Mouse (Mus musculus) olfactory bulb, adult 2 months (tissue): ENCODE measurements around the gene Ints13. TPM values are rescaled to one million over a fixed set of nuclear protein-coding genes. Genes with fewer than 3 reads are reported as not detected.

Source experiments
- H3K27ac ChIP-seq: fragments of 200-500 bp; 2 replicates; pipeline ENCODE4 v1.5.1; 2012; ENCODE audit warnings: low read depth, low read length; ENCODE audit not compliant: insufficient read depth
- H3K4me1 ChIP-seq: fragments of 200-500 bp; 2 replicates; pipeline ENCODE4 v1.6.1; 2012; ENCODE audit warnings: low read length; ENCODE audit not compliant: control insufficient read depth, insufficient read depth
- H3K4me3 ChIP-seq: fragments of 200-500 bp; 2 replicates; pipeline ENCODE4 v1.5.1; 2012; ENCODE audit warnings: mild to moderate bottlenecking, low read depth, low read length, moderate library complexity; ENCODE audit not compliant: insufficient read depth
- CTCF ChIP-seq: fragments of 200-500 bp; IDR thresholded peaks from 2 replicates; pipeline ENCODE4 v1.5.1; 2012; ENCODE audit warnings: low read depth, mild to moderate bottlenecking, low read length, moderate library complexity; ENCODE audit not compliant: insufficient read depth
- POLR2A ChIP-seq: fragments of 200-500 bp; IDR thresholded peaks from 2 replicates; pipeline ENCODE4 v1.6.1; 2012; ENCODE audit warnings: mild to moderate bottlenecking, low read depth, low read length, moderate library complexity; ENCODE audit not compliant: insufficient read depth
- WGBS: fragments of 180-500 bp; shearing (Covaris S2); methylation state at CpG from one replicate; pipeline ENCODE4 v1.1.7; 2018; 5-methylcytosine and 5-hydroxymethylcytosine counted together
- polyA plus RNA-seq: library from polyadenylated mRNA; stranded (reverse); fragments of >200 nt; gene quantifications from 2 replicates; pipeline ENCODE4 v1.2.4, GENCODE M21; 2012; ENCODE audit warnings: low replicate concordance; ENCODE audit not compliant: missing spikeins, insufficient read depth, insufficient read length

Ints13 gene
- polyA plus RNA-seq, 1 experiment = 567 TPM

GRCm38 (mm10) chr6:146530363-146530762, 47.3 kb downstream of the Ints13 start:
- no peaks in the 10 kb centered on the region for H3K4me1 ChIP-seq
- TF ChIP-seq POLR2A = no peak
- no peak for TF ChIP-seq CTCF
- H3K27ac ChIP-seq = no peak overlapping the region
- H3K4me3 ChIP-seq = no peak overlapping the region
- 88% methylated on average over 7 of the region's 7 CpGs for WGBS

DNA sequence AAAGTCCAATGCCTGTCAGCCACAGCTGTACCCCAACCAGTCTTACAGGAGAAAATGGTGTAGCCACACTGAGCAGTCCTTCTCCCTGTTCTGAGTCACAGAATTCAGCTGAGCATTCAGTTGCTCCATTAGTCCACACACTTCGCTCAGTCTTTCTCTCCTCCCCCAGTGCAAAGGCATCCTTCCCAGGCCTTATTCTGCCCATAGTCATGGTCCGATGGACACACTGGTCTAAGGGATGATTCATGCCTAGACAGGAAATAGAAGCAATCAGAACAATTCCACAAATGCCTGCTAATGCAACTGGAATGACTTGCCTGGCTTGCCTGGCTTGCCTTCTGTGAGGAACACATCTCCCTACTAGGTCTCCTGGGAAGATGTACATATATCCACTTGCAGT, 50.1 kb downstream of the Ints13 start:
- TF ChIP-seq CTCF = no peak
- Histone ChIP-seq H3K27ac (no peak overlapping the region), H3K4me3 (no peak overlapping the region), H3K4me1 (no peaks in the 10 kb centered on the region)
- WGBS = 92% methylated on average over 2 of the region's 2 CpGs

DNA sequence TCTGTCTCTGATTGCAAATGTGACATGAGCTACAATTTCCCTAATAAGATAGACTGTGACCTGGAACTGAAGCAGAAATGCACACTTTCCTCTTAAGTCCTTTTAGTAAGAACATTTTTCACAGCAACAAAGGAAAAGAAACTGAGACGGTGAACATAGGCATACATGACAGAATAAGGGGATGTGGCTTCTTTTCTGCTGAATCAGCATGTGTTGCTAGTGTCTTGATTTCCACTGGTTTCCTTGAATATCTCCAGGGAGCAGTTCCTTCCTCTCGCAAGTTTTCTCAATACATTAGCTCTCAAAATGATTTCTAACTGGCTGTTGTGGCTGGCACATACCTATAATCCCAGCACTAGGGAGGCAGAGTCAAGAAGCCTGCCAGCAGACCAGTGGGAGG, 52.1 kb downstream of the Ints13 start:
- TF ChIP-seq CTCF (no peak), POLR2A (no peak)
- WGBS = 79% methylated on average over 2 of the region's 2 CpGs
- Histone ChIP-seq H3K4me1 (no peaks in the 10 kb centered on the region), H3K4me3 (no peak overlapping the region), H3K27ac (no peak overlapping the region)

DNA sequence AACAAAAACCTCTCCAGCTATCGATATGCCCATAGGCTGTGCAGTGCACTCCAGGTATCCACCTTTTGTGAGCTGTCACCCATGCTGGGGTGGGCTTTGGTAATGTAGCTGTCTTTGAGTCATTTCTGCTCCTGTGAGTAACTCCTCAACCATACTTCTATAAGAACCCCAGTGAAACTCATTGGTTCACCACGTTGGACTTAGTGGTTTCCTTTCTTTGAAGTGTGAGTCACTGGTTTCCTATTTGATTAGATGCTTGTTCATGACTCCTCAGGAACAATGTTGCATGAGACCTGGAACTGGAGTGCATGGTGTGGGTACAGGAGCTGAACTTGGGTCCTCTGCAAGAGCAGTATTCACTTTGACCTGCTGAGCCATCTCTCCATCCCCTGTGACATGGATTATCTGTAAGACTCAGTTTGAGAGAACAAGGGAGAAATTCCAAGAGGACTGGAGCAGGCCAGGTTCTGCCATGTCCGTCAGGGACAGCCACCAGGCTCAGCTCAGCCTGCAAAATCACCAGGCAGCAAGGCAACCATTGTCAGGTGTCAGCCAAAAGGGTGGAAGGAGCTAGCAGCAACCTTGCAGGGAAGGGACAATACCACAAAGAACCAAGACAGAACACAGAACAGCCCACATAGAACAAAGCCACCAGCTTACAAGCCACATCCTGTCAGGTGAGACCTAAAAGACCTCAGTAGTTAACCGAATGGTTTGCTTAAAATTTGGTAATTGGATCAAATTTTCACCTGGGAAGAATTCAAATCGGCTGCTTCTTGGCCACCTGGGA, 56.0 kb downstream of the Ints13 start:
- Histone ChIP-seq H3K4me3 (no peak overlapping the region), H3K4me1 (no peaks in the 10 kb centered on the region), H3K27ac (no peak overlapping the region)
- TF ChIP-seq CTCF = no peak
- no peak for TF ChIP-seq POLR2A
- 80% methylated on average over 5 of the region's 5 CpGs for WGBS

DNA sequence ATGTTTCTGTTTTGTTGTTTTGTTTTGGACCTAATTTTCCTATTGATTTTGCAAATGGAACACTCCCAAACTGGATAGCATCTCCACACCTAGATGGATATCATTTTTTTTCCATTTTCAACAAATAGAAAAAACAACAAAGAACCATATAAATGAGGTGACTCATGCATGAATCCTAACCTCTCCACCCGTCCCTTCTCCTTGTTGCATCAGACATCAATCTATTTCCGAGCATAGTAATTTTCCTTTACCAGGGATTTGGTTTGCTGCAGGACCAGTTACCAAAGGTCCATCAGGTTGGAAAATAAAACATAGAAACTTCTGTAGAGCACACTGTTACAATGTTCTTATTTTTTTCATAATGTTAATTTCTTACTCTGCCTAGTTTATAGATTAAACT, 58.6 kb downstream of the Ints13 start:
- no peaks in the 10 kb centered on the region for H3K4me1 ChIP-seq
- WGBS = 68% methylated on average over 2 of the region's 2 CpGs
- H3K4me3 ChIP-seq = no peak overlapping the region
- TF ChIP-seq CTCF = no peak
- TF ChIP-seq POLR2A = no peak
- no peak overlapping the region for H3K27ac ChIP-seq

DNA sequence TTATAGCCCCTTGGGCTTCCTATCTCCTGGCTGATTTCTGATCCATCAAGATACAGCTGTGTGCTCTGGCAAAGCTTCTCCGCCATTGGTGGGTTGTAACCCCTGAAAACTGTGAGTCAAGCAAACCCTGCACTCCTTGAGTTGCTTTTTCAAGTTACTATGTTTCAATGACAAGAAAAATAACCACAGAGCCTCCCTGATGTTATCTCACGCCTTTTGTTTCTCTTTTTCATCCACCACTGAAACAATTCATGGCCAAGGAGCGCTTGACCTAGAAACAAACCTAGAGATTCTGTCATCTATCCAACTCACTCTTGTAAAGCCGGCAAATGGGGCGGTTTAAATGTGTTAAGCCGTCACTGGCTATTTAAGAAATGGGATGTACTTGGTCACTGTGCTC, 61.7 kb downstream of the Ints13 start:
- H3K4me1 ChIP-seq = no peaks in the 10 kb centered on the region
- WGBS = 77% methylated on average over 6 of the region's 6 CpGs
- TF ChIP-seq CTCF (no peak), POLR2A (no peak)
- no peak overlapping the region for H3K4me3 ChIP-seq
- H3K27ac ChIP-seq = no peak overlapping the region

- WGBS = 71% methylated on average over 7 of the region's 7 CpGs
- TF ChIP-seq CTCF = no peak
- no peak for TF ChIP-seq POLR2A
These were observed 63.1 kb downstream of the Ints13 start for GRCm38 (mm10) chr6:146514531-146514948.

DNA sequence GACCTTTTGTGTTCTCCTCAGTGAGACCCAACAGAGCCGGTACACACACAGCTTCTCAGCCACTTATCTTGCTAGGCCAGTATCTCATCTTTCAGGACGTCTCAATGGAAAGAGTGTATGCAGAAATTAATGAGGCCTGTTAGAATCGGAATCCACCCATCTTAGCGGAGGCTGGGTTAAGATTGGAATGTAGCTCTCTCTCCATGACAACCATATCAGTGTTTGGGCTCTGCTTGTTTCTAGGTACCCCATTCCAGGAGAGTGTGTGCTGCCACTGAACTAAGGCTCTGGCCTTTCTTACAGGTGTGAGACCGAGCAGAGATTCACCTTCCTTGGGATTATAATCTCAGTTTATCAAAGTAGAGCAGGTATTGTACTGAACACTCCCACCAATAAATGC, 63.7 kb downstream of the Ints13 start:
- Histone ChIP-seq H3K4me1 (no peaks in the 10 kb centered on the region), H3K4me3 (no peak overlapping the region), H3K27ac (no peak overlapping the region)
- TF ChIP-seq CTCF (no peak), POLR2A (no peak)
- 76% methylated on average over 5 of the region's 5 CpGs for WGBS

More at GRCm38 (mm10) chr6:146514531-146514948, 63.1 kb downstream of the Ints13 start:
- H3K27ac ChIP-seq = no peak overlapping the region
- H3K4me1 ChIP-seq = no peaks in the 10 kb centered on the region
- no peak overlapping the region for H3K4me3 ChIP-seq

GRCm38 (mm10) chr6:146513384-146513783, 64.3 kb downstream of the Ints13 start:
- 84% methylated on average over 8 of the region's 8 CpGs for WGBS
- Histone ChIP-seq H3K4me1 (no peaks in the 10 kb centered on the region), H3K27ac (no peak overlapping the region), H3K4me3 (no peak overlapping the region)
- no peak for TF ChIP-seq CTCF
- no peak for TF ChIP-seq POLR2A
